Mouse (Mus musculus): ENCODE data around the gene Cacul1. TPM values are rescaled to one million over a fixed set of nuclear protein-coding genes. Genes with fewer than 3 reads are reported as not detected.

The Cacul1 gene
- total RNA-seq, 2 experiments from 2014 or later: 25.5 to 38.5 TPM

- ATAC-seq (ENCODE audit: poor library complexity, severe bottlenecking): no peak
Observed at GRCm38 (mm10) chr19:60531897-60532296, 48.9 kb downstream of the Cacul1 start.

DNA sequence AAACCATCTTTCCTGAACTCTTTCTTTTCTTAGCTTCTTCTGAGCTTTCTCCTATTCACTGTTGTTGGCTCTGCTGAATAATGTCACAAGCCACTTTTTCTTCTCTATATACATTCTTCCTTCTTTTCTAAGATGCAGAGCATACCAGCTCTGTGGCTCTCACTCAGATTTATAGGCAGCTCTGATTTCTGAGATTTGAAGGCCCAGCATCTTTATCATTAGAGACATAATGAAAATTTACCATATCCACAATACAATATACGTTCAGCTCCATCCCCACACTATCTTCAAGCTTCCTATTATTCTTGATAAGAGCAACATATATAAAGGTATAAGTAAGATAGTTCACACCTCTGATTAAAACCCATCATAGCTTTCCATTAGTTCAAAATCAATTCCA is 50.7 kb downstream of the Cacul1 start:
- no peak for ATAC-seq (ENCODE audit: poor library complexity, severe bottlenecking)

DNA sequence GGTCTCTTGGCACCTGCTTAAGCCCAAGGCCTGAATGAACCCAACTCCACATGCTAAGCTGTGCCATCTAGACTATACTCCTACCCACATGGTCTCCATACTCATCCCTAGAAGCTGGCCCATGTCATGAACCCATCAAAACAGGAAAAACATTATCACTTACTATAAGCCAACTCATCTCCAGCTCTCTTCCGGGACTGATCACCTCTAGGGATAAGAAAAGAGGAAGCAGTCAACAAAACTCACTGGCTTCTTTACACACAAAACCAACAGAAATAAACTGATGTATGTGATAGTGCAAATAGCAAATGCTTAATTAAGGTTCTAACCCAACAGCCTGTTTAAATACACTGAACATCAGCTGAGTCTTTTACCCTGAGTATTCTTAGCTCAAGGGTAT is 51.5 kb downstream of the Cacul1 start:
- ATAC-seq (ENCODE audit: poor library complexity, severe bottlenecking): peak; percentile 43

DNA sequence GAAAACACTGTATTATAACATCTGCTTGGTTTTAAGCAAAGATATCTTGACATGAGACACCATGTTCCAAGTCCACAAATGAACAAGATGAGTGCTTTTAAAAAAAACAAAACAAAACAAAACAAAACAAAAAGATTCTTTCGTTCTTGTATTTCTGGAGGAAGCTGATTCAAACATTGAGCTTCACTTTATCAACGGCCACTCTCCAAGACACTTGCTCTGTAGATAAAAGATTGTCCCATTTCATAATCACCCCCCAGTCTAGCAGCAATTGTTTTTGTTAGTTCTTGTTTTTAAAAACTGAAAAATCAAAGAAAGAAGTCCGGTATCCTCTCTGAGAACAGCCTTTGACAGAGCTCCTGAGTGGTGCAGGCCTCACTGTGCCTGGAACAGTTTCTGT is 52.2 kb downstream of the Cacul1 start:
- no peak for ATAC-seq (ENCODE audit: poor library complexity, severe bottlenecking)

DNA sequence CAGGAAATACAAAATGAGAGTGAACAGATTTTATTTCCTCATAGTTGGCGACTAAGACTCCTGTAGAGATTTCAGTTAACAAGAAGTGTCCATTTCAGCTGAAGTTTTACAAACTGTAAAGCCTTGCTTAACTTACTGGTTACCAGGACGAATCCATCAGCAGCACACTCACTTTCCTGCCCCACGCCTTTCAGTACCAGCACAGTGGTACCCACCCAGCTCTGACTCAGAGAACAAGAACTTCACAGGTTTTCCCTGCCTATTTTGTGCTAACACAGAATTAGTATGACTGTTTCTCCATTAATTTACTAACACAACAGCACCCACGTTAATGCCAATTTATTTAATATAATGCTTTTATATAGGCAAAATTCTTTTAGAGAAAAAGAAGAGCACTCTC is 53.9 kb downstream of the Cacul1 start:
- ATAC-seq (ENCODE audit: poor library complexity, severe bottlenecking): no peak

DNA sequence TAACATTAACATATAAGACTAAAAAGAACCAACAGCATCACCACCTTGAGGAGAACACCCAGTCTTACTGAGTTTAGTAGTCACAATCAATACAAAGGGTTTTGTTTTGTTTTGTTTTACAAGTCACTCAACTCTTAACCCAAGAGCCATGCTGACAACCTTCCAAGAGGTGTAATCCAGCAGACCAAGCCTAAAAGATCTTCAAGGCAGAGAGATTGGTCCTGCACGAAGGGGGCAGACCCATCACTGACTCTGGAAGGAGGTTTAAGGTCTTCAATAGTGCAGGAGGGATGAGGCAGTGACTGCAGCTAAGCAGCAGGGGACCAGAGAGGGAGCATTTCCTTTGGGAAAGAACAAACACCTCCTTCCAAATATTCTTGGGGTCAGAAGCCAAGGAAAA is 55.7 kb downstream of the Cacul1 start:
- no peak for ATAC-seq (ENCODE audit: poor library complexity, severe bottlenecking)

DNA sequence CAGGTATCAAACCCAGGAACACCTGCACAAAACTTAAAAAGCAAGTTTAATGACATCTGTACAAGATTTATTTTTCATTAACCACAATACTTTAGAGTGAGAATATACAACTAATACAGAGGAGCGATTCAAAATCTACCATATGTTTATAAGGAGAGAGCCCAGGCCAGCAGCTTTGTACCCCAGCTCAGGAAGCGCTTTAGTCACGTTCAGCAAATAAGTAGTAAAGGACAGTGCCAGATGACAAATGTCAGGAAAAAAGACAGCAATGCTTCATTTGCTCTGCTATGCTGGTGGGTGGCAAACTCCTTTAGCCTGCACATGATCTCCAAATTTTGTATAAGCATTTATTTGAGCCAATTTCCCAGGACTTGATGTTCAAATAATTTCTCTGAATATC is 56.1 kb downstream of the Cacul1 start:
- ATAC-seq (ENCODE audit: poor library complexity, severe bottlenecking): no peak

GRCm38 (mm10) chr19:60520131-60520530 is 60.7 kb downstream of the Cacul1 start:
- peak; percentile 40; the same call in 1 of the 2 replicates for ATAC-seq (ENCODE audit: poor library complexity, severe bottlenecking)

DNA sequence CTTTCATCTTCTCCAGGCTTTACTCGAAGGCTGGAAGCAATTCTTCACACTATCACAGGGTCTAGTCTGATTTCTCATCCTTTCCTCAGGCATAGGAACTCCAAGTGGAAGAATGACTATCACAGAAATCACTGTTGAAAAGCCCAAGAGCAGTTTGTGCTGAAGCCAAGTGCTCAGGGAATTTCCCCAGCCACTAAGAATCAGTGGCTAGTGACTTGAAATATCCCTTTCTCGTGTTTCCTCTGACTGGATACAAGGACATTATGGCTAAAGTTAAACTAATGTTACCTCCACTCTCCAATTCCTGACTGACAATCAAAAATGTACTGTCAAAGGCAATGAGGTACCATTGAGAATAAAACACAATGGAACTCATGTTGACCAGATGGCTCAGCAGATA is 65.8 kb downstream of the Cacul1 start:
- no peak for ATAC-seq (ENCODE audit: poor library complexity, severe bottlenecking)

DNA sequence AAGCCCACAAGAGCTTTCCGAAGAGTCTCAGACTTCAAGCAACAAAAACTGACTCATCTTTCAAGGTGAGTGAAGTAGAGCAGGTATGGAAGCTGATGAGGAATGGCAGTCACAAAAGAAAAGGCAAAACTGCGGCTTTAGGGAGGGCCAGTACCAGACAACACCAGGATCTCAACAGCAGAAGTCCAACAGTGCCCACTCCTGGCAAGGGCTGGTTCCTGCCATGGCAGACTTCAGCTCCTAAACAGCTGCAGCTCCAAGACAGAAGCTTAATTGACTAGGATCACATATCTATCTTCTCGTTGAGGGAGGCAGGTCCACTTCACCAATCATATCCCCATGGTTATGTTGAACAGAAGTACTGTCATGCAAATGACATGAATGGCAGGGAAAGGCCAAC is 67.4 kb downstream of the Cacul1 start:
- no peak for ATAC-seq (ENCODE audit: poor library complexity, severe bottlenecking)

GRCm38 (mm10) chr19:60500209-60500608 is 80.6 kb downstream of the Cacul1 start:
- ATAC-seq (ENCODE audit: poor library complexity, severe bottlenecking): no peak

DNA sequence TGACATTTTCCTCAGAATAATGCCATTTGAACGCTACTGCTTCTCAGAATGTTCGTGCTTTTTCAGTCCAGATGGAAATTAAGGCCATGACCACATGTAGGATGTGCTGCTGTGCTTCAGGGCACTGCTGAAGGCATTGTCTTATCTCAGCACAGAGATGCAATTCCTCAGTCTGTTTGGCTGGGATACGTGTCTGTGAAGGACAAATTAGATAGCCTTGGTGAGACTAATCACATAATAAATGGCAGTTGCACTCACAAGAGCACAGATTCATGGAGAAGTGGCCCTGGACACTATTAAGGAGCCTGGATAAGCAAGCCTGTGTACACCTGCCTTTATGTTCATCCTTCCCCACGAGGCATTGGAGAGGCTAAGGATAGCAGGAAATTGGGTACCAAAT is 83.7 kb downstream of the Cacul1 start:
- ATAC-seq (ENCODE audit: poor library complexity, severe bottlenecking): no peak

- ATAC-seq (ENCODE audit: poor library complexity, severe bottlenecking): no peak
Observed at GRCm38 (mm10) chr19:60495772-60496171, 85.1 kb downstream of the Cacul1 start.

- ATAC-seq (ENCODE audit: poor library complexity, severe bottlenecking): no peak
Observed at GRCm38 (mm10) chr19:60489566-60489965, 91.3 kb downstream of the Cacul1 start.

- ATAC-seq (ENCODE audit: poor library complexity, severe bottlenecking): no peak
Observed at GRCm38 (mm10) chr19:60485261-60485660, 95.6 kb downstream of the Cacul1 start.

DNA sequence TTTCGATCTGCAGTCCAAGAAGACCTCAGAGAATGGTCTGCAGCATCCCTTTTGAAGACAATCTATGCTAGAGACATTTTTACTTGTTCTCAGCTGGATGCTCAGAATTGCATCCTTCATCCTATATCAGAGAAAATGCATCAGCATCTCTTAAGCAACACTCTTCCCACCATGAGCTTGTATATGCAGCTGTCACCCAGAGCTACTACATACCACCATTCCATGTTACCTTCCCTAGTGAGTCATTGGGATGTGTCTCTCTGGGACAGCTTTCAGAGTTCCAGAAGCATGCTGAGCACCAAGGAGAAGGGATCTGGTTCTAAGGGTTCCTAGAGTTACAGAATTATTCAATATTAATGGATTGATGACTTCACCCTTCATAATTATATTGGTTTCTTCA is 102.0 kb downstream of the Cacul1 start:
- ATAC-seq (ENCODE audit: poor library complexity, severe bottlenecking): no peak

DNA sequence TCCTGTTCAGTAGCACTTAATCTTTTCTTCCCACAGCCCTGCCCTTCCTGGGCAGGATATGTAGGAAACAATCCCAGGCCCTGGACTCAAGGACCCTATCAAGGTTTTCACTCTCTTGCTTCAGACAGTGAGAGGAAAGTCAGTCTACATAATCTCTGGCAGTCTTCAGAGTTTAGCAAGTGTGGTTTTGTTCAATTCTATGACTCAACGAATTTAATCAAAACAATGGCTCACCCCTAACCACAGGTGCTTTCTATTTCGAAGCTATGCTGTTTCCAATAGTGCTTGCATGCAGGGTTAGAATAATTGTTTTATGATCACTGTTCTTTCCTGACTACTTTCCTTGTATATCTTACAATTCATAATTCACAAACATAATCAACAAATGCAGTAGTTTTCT is 103.0 kb downstream of the Cacul1 start:
- ATAC-seq (ENCODE audit: poor library complexity, severe bottlenecking): no peak

Other genes starting within 250 kb of the Cacul1 start
- gene Prlhr, start 112.7 kb downstream of the Cacul1 start, total RNA-seq (2015): not detected in 2 replicates
- not detected in 2 replicates for gene Prlhr, start 112.7 kb downstream of the Cacul1 start, total RNA-seq (2017)
- 1.8 and 2.6 TPM in 2 replicates for gene Nanos1, start 175.0 kb upstream of the Cacul1 start, total RNA-seq (2015)
- gene Nanos1, start 175.0 kb upstream of the Cacul1 start, total RNA-seq (2017): 1.6 and 2.1 TPM in 2 replicates
- gene Eif3a, start 209.6 kb upstream of the Cacul1 start, total RNA-seq (2015): 152 and 154 TPM in 2 replicates
- gene Eif3a, start 209.6 kb upstream of the Cacul1 start, total RNA-seq (2017): 194 and 226 TPM in 2 replicates
- 47.7 and 49.6 TPM in 2 replicates for gene Fam45a, start 230.6 kb upstream of the Cacul1 start, total RNA-seq (2015)
- gene Fam45a, start 230.6 kb upstream of the Cacul1 start, total RNA-seq (2017): 28.8 and 31.3 TPM in 2 replicates

Measured in megakaryocyte, adult 5-6 weeks (primary cell).